Mouse (Mus musculus) hindbrain, embryonic 14.5 days (tissue): ENCODE results near the gene Batf. TPM values are rescaled to one million over a fixed set of nuclear protein-coding genes. Genes with fewer than 3 reads are reported as not detected.

ENCODE experiments used
- ATAC-seq: fragments of 200-750 bp; cut with Nextera tagmentation; 2 replicates; pipeline ENCODE4 v1.8.0; 2017; ENCODE audit warnings: moderate number of reproducible peaks, mild to moderate bottlenecking, moderate TSS enrichment, moderate library complexity; ENCODE audit not compliant: low FRiP score
- DNase-seq: peaks from one replicate; pipeline ENCODE4 v3.0.0-alpha.2; 2015; ENCODE audit warnings: low spot score
- H3K27ac ChIP-seq: fragments of 300-500 bp; sonication (generic); 2 replicates; pipeline ENCODE4 v1.5.1; 2014; ENCODE audit warnings: mild to moderate bottlenecking, moderate library complexity
- H3K27me3 ChIP-seq: fragments of 300-500 bp; sonication (generic); 2 replicates; pipeline ENCODE4 v1.6.1; 2014; ENCODE audit warnings: mild to moderate bottlenecking, low read length, mixed read lengths; ENCODE audit not compliant: control insufficient read depth, insufficient read depth
- H3K36me3 ChIP-seq: fragments of 300-500 bp; sonication (generic); replicated peaks from 2 replicates; pipeline ENCODE4 v1.6.1; 2014; ENCODE audit not compliant: control insufficient read depth, insufficient read depth
- H3K4me1 ChIP-seq: fragments of 300-500 bp; sonication (generic); replicated peaks from 2 replicates; pipeline ENCODE4 v1.6.1; 2014; ENCODE audit warnings: antibody characterized with exemption, low read length, mixed read lengths; ENCODE audit not compliant: control insufficient read depth, insufficient read depth
- H3K4me2 ChIP-seq: fragments of 300-500 bp; sonication (generic); replicated peaks from 2 replicates; pipeline ENCODE4 v1.6.1; 2014; ENCODE audit warnings: mild to moderate bottlenecking, moderate library complexity
- H3K4me3 ChIP-seq: fragments of 300-500 bp; sonication (generic); replicated peaks from 2 replicates; pipeline ENCODE4 v1.5.1; 2014; ENCODE audit warnings: mild to moderate bottlenecking, low read length
- H3K9ac ChIP-seq: fragments of 300-500 bp; sonication (generic); 2 replicates; pipeline ENCODE4 v1.6.1; 2014
- H3K9me3 ChIP-seq: fragments of 300-500 bp; sonication (generic); 2 replicates; pipeline ENCODE4 v1.6.1; 2016; ENCODE audit warnings: low read length; ENCODE audit not compliant: control insufficient read depth
- WGBS: fragments of 180-500 bp; shearing (Covaris S2); extraction: QIAGEN DNeasy Blood & Tissue Kit; methylation state at CpG from one replicate; pipeline ENCODE4 v1.1.7; 2014; 5-methylcytosine and 5-hydroxymethylcytosine counted together
- polyA plus RNA-seq: library from polyadenylated mRNA; unstranded; fragments of >200 nt; fragmentation: Nextera tagmentation; extraction: Ambion mirVana; gene quantifications from 2 replicates; pipeline ENCODE4 v1.2.1, GENCODE M21; 2014

The Batf gene
- polyA plus RNA-seq, 1 experiment from 2014 or later, result 1.1 TPM

DNA sequence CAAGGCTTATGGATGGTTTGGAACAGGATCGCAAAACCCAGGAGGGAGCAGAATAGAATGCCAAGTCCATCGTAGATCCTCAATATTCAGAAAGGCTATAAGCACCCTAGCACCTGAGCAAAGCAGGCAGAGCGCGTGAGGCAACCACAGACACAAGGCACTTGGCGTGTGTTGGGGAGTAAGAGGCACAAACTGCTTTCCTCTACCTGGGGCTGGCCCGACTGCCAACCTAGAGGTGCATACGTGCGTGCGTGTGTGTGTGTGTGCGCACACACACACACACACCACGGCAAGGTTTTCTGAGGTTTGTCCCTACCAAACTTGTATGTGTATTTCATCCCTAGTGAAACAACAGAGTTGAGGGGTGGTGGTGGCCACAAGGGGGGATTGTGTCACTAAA lies 20.9 kb downstream of the Batf start:
- Histone ChIP-seq H3K36me3 (no peaks in the 10 kb centered on the region), H3K4me2 (no peak overlapping the region), H3K27me3 (0 out of 2 replicates have a peak, but pooled peaks cover 16% of the 10 kb centered on the region), H3K4me3 (no peak overlapping the region), H3K9ac (no peak overlapping the region), H3K4me1 (no peaks in the 10 kb centered on the region), H3K27ac (no peak overlapping the region), H3K9me3 (no peaks in the 10 kb centered on the region)
- DNase-seq (no peak), ATAC-seq (no peak)
- 94% methylated on average over 11 of the region's 11 CpGs for WGBS

DNA sequence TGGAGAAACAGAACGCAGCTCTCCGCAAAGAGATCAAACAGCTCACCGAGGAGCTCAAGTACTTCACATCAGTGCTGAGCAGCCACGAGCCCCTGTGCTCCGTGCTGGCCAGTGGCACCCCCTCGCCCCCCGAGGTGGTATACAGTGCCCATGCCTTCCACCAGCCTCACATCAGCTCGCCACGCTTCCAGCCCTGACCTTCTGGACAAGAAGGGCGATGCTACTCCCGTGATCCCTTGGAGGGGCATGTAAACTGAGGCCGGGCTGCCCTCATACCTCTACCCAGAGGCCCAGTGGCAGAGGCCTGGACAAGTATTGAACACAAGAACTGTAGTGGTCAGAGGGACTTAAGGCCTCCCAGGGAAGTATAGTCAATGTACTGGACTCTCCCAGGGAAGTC lies 22.1 kb downstream of the Batf start:
- WGBS, result 91% methylated on average over 12 of the region's 12 CpGs
- H3K27me3 ChIP-seq, result 0 out of 2 replicates have a peak, but pooled peaks cover 16% of the 10 kb centered on the region
- no peaks in the 10 kb centered on the region for H3K36me3 ChIP-seq
- H3K27ac ChIP-seq, result no peak overlapping the region
- H3K9ac ChIP-seq, result no peak overlapping the region
- no peaks in the 10 kb centered on the region for H3K4me1 ChIP-seq
- ATAC-seq, result no peak
- DNase-seq, result no peak
- H3K9me3 ChIP-seq, result no peaks in the 10 kb centered on the region
- no peak overlapping the region for H3K4me2 ChIP-seq
- no peak overlapping the region for H3K4me3 ChIP-seq

DNA sequence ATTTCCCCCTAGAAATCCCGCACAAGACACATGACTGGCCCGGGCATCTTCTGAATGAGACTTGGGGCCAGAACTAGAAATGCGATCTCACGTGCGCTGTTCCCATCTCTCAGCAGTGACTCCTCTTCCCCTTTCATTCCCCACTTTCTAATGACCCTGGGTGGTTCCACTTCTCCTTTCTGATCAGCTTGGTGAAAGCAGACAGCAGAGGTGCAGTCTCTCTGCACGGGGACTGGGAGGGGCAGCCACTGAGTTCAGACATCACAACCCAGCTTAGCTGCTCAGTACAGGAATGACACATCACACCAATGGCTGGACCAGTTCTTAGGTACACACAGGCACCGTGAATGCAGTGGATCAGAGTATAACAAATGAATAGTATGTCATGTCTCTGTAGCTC lies 24.2 kb downstream of the Batf start:
- Histone ChIP-seq H3K36me3 (no peaks in the 10 kb centered on the region), H3K9ac (no peak overlapping the region), H3K4me3 (no peak overlapping the region), H3K4me1 (no peaks in the 10 kb centered on the region), H3K4me2 (no peak overlapping the region), H3K9me3 (no peaks in the 10 kb centered on the region), H3K27ac (no peak overlapping the region), H3K27me3 (0 out of 2 replicates have a peak, but pooled peaks cover 1% of the 10 kb centered on the region)
- no peak for DNase-seq
- no peak for ATAC-seq
- WGBS, result 86% methylated on average over 7 of the region's 7 CpGs

DNA sequence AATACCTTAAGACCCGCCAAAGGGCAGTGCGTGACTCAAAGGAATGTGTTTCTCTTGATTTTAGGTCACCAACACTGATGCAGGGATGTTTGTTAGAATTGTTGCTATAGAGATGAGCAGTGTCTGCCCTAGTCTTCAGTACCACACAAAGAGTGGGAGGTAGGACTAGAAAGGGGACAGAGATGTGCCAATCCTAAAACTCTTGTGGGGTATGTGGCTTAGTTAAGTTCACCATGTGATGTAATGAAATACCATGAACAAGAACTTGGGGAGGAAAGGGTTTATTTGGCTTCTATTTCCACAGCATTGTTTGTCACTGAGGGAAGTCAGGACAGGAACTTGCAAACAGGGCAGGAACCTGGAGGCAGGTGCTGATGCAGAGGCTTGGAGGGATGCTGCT lies 26.1 kb downstream of the Batf start:
- H3K9me3 ChIP-seq, result 0 out of 2 replicates have a peak, but pooled peaks cover 5% of the 10 kb centered on the region
- no peak overlapping the region for H3K4me3 ChIP-seq
- no peaks in the 10 kb centered on the region for H3K36me3 ChIP-seq
- no peak overlapping the region for H3K4me2 ChIP-seq
- H3K27ac ChIP-seq, result no peak overlapping the region
- DNase-seq (no peak), ATAC-seq (no peak)
- 84% methylated on average over 2 of the region's 2 CpGs for whole genome bisulfite sequencing
- H3K27me3 ChIP-seq, result no peaks in the 10 kb centered on the region
- no peaks in the 10 kb centered on the region for H3K4me1 ChIP-seq
- no peak overlapping the region for H3K9ac ChIP-seq

DNA sequence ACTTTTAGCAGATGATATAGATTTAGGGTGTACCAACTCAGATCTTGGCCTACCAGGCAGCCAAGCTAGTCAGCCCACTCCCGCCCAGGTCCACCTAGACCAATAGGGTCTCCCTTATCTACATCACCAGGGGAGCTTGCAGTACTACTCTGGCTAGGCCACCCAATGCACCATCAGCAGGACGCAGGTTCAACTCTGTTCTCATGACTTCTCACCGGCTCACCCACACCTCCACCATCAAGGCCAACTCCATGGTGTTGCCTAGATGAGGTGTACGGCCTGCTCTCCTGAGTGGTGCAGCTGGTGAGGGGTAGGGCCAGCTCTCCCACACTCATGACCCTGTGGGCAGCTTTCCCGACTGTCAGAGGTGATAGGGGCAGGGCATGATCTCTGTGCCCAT lies 27.7 kb downstream of the Batf start:
- H3K9ac ChIP-seq, result no peak overlapping the region
- H3K27me3 ChIP-seq, result no peaks in the 10 kb centered on the region
- H3K36me3 ChIP-seq, result no peaks in the 10 kb centered on the region
- DNase-seq, result no peak
- H3K4me2 ChIP-seq, result no peak overlapping the region
- H3K27ac ChIP-seq, result no peak overlapping the region
- no peaks in the 10 kb centered on the region for H3K4me1 ChIP-seq
- ATAC-seq, result no peak
- H3K9me3 ChIP-seq, result 0 out of 2 replicates have a peak, but pooled peaks cover 10% of the 10 kb centered on the region
- no peak overlapping the region for H3K4me3 ChIP-seq
- 94% methylated on average over 5 of the region's 5 CpGs for WGBS

DNA sequence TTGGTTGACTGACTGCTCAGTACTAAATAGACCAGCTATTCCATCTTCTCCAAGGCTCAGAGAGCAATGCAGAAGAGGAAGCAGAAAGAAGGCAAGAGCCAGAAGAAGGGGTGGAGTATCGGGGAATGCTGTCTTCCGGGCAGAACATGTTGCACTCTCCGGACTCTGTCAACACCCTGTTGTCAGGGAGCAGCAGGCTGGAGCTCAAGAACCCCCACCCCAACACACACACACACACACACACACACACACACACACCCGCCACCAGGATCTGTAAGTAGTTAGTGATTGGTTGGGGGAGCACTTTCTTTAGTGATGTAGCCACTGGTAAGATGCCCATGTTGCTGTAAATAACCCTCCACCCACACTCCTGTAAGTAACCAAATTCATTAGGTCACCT lies 38.8 kb downstream of the Batf start:
- no peaks in the 10 kb centered on the region for H3K36me3 ChIP-seq
- no peaks in the 10 kb centered on the region for H3K9me3 ChIP-seq
- H3K4me3 ChIP-seq, result no peak overlapping the region
- H3K27ac ChIP-seq, result no peak overlapping the region
- no peak overlapping the region for H3K4me2 ChIP-seq
- no peak for ATAC-seq
- H3K27me3 ChIP-seq, result no peaks in the 10 kb centered on the region
- no peak for DNase-seq
- 95% methylated on average over 4 of the region's 4 CpGs for WGBS
- no peaks in the 10 kb centered on the region for H3K4me1 ChIP-seq
- no peak overlapping the region for H3K9ac ChIP-seq

DNA sequence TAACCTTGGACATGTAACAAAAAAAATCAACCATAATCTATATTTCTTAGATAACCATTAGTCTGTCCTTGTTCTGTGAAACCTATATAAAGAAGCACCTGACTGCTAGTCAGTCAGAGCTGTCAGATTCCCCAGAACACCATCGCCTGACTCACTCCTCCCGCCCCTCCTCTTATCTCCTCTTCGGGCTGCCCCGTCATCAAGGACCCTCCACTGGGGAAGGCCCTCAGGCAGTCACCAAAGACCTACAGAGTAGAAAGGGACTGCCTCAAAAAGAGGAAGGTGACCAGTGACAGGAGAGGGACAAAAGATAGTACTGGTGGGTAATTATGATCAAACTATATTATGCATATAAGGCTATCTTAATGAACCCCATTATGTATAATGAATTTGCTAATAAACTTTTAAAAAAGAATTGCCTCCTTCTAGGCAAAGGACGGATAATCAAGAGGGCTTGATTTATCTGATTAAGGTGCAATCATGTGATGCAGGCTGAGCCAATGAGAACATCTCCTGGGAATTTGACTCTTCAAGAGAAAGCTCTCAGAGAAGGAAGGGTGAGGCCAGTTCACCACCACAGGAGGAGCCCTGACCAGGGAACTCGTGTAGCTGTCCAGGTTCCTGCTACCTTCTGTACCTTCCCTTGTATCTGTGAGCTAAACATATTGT lies 40.4 kb downstream of the Batf start:
- Histone ChIP-seq H3K4me1 (no peaks in the 10 kb centered on the region), H3K9me3 (no peaks in the 10 kb centered on the region), H3K4me3 (no peak overlapping the region), H3K9ac (no peak overlapping the region), H3K27me3 (no peaks in the 10 kb centered on the region), H3K4me2 (no peak overlapping the region), H3K36me3 (no peaks in the 10 kb centered on the region), H3K27ac (no peak overlapping the region)
- ATAC-seq, result no peak
- 73% methylated on average over 6 of the region's 6 CpGs for WGBS
- no peak for DNase-seq

DNA sequence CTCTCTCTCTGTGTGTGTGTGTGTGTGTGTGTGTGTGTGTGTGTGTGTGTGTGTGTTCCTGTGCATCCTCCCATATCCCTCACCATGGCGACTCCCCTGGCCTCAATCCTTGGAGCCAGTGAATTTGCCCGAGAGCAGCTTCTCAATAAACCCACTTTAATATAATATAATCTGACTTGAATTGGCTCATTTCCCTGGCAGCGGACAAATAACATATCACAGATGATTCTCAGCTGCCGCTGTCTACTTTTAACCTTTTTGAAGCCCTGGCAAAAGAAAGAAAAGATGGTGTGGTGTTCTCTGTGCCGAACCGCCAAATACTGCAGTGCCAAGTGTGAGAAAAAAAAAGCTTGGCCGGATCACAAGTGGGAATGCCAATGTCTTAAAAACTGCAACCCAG lies 41.7 kb downstream of the Batf start:
- Histone ChIP-seq H3K9me3 (no peaks in the 10 kb centered on the region), H3K4me2 (no peak overlapping the region), H3K4me1 (no peaks in the 10 kb centered on the region), H3K27me3 (no peaks in the 10 kb centered on the region), H3K9ac (no peak overlapping the region), H3K4me3 (no peak overlapping the region), H3K27ac (no peak overlapping the region), H3K36me3 (no peaks in the 10 kb centered on the region)
- no peak for DNase-seq
- no peak for ATAC-seq
- 72% methylated on average over 7 of the region's 7 CpGs for whole genome bisulfite sequencing

DNA sequence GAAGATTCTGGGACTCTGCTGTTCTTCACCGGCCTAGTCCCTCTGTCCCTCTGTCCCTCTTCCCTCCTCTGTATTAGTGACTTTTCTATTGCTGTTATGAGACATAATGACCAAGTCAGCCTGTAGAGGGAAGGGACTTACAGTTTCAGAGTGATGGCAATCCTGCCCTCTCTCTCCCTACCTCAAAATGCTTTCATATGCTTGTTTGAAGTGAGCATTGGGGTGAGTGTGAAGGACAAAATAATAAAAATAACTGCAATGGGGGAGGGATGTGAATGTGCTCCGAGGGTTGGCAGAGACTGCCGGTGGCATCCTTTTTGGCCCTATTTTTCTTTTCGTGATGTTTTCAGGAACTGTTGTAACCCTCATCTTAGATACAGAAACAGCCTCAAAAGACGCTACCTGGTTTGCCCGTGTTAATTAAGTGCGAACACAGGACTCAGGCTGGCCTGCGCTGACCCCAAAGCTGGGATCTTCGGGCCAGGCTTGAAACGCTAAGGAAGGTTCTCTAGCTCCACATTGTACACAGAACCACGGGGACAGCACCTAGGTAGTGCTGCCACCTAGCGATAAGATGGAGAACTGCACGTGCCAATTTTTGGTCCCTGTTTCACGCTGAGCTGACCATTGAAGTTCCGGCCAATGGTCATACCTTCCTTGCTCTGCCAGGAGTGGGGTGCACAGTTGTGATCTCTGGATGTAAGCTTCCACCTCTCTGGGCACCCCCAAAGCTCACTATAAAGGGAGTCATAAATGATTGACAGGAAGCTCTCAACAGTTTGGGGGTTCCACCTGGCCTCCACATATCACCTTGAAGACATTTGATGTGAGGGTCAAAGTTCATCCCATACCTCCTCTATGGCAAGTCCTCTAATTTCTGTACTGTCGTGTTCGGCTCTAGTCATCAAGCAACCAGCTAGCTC lies 42.8 kb downstream of the Batf start:
- H3K4me1 ChIP-seq, result no peaks in the 10 kb centered on the region
- H3K9ac ChIP-seq, result no peak overlapping the region
- DNase-seq, result peak; percentile 77
- no peak overlapping the region for H3K4me2 ChIP-seq
- no peak overlapping the region for H3K4me3 ChIP-seq
- 42% methylated on average over 17 of the region's 17 CpGs for WGBS
- no peaks in the 10 kb centered on the region for H3K9me3 ChIP-seq
- no peak for ATAC-seq
- H3K27me3 ChIP-seq, result no peaks in the 10 kb centered on the region
- no peak overlapping the region for H3K27ac ChIP-seq
- no peaks in the 10 kb centered on the region for H3K36me3 ChIP-seq
